Mouse (Mus musculus) small intestine, adult 2 months (tissue): ENCODE measurements around the gene Rad23b.

Source experiments
- CTCF ChIP-seq: fragments of 200-500 bp; IDR thresholded peaks from 2 replicates; pipeline ENCODE4 v1.5.1; 2012; ENCODE audit warnings: low read depth, mild to moderate bottlenecking, control low read depth, inconsistent platforms, low read length, moderate library complexity, mixed read lengths; ENCODE audit not compliant: insufficient replicate concordance, insufficient read length; ENCODE audit errors: extremely low read depth
- POLR2A ChIP-seq: fragments of 200-500 bp; IDR thresholded peaks from 2 replicates; pipeline ENCODE4 v1.6.1; 2012; ENCODE audit warnings: low read depth, mild to moderate bottlenecking, control low read depth, inconsistent platforms, low read length, moderate library complexity

GRCm38 (mm10) chr4:55415864-55416263 lies 66.0 kb downstream of the Rad23b start:
- TF ChIP-seq CTCF (no peak), POLR2A (no peak)
